Mouse (Mus musculus) CH12.LX (cell line): ENCODE results near the gene Gm20388. TPM values are rescaled to one million over a fixed set of nuclear protein-coding genes. Genes with fewer than 3 reads are reported as not detected.

ENCODE experiments used
- DNase-seq: peaks from one replicate; pipeline ENCODE4 v3.0.0-alpha.2; 2013; ENCODE audit errors: extremely low read depth
- H3K27ac ChIP-seq: 2 replicates; pipeline ENCODE4 v1.5.1; 2012; ENCODE audit warnings: low read depth, mild to moderate bottlenecking, control low read depth, moderate library complexity; ENCODE audit not compliant: insufficient read depth
- H3K27me3 ChIP-seq: replicated peaks from 2 replicates; pipeline ENCODE3; 2012; ENCODE audit warnings: inconsistent platforms
- H3K36me3 ChIP-seq, 2 experiments: replicated peaks in 1 of 2; 2 replicates each; pipeline versions ENCODE3 to v1.6.1; 2012; ENCODE audit warnings: inconsistent platforms in 1 of 2, low read length in 1 of 2, mild to moderate bottlenecking in 1 of 2, mixed read lengths in 1 of 2, moderate library complexity in 1 of 2; ENCODE audit not compliant: control insufficient read depth in 1 of 2, insufficient read depth in 1 of 2
- H3K4me1 ChIP-seq, 2 experiments: 2 replicates each; pipeline ENCODE4 v1.6.1; 2012; ENCODE audit warnings: inconsistent platforms in 1 of 2, moderate library complexity in 1 of 2; ENCODE audit not compliant: insufficient read depth in 2 of 2, control insufficient read depth in 1 of 2
- H3K4me2 ChIP-seq: 2 replicates; pipeline ENCODE4 v1.6.1; 2012; ENCODE audit warnings: low read depth, mild to moderate bottlenecking, control low read depth; ENCODE audit not compliant: poor library complexity, insufficient read depth, severe bottlenecking
- H3K4me3 ChIP-seq, 3 experiments: fragments of 150-350 bp in 1 of 3; sonication (generic) in 1 of 3; replicated peaks in 1 of 3; 2 replicates each; pipeline versions ENCODE3 to v1.5.1; 2011 to 2012; ENCODE audit warnings: low read depth in 2 of 3, low read length in 2 of 3, mild to moderate bottlenecking in 2 of 3, moderate library complexity in 2 of 3, control low read depth in 1 of 3, improper control_type of control experiment in 1 of 3, inconsistent platforms in 1 of 3, mixed read lengths in 1 of 3; ENCODE audit not compliant: poor library complexity in 1 of 3
- H3K79me2 ChIP-seq: replicated peaks from 2 replicates; pipeline ENCODE4 v1.6.1; 2012; ENCODE audit warnings: mild to moderate bottlenecking, moderate library complexity; ENCODE audit not compliant: control insufficient read depth, poor library complexity, insufficient read depth, severe bottlenecking; ENCODE audit errors: extremely low read depth
- H3K9ac ChIP-seq: 2 replicates; pipeline ENCODE4 v1.6.1; 2012; ENCODE audit warnings: low read depth, mild to moderate bottlenecking, control low read depth, moderate library complexity; ENCODE audit not compliant: insufficient read depth
- H3K9me3 ChIP-seq: replicated peaks from 2 replicates; pipeline ENCODE3; 2012; ENCODE audit warnings: low read length, inconsistent platforms, mixed read lengths
- BHLHE40 ChIP-seq: IDR thresholded peaks from 2 replicates; pipeline ENCODE4 v1.6.1; 2011; ENCODE audit warnings: mild to moderate bottlenecking, low read depth, low read length, improper control_type of control experiment
- CHD1 ChIP-seq: IDR thresholded peaks from 2 replicates; pipeline ENCODE4 v1.6.1; 2012; ENCODE audit warnings: low read depth, low read length, improper control_type of control experiment, inconsistent platforms
- CHD2 ChIP-seq: IDR thresholded peaks from 2 replicates; pipeline ENCODE4 v1.6.1; 2011; ENCODE audit warnings: low read length, improper control_type of control experiment
- CTCF ChIP-seq, 2 experiments: IDR thresholded peaks in 1 of 2; conservative IDR thresholded peaks in 1 of 2; 2 replicates each; pipeline ENCODE4 v1.5.1; 2011 to 2012; ENCODE audit warnings: low read depth in 2 of 2, low read length in 2 of 2, improper control_type of control experiment in 1 of 2, inconsistent platforms in 1 of 2, mild to moderate bottlenecking in 1 of 2, moderate library complexity in 1 of 2
- E2F4 ChIP-seq: IDR thresholded peaks from 2 replicates; pipeline ENCODE4 v1.6.1; 2011; ENCODE audit warnings: low read depth, low read length, improper control_type of control experiment; ENCODE audit not compliant: insufficient replicate concordance
- ELF1 ChIP-seq: IDR thresholded peaks from 2 replicates; pipeline ENCODE4 v1.6.1; 2014; ENCODE audit warnings: low read depth, mild to moderate bottlenecking, inconsistent platforms, low read length, improper control_type of control experiment
- EP300 ChIP-seq: IDR thresholded peaks from 2 replicates; pipeline ENCODE4 v1.6.1; 2011; ENCODE audit warnings: low read length, improper control_type of control experiment
- ETS1 ChIP-seq: conservative IDR thresholded peaks from 2 replicates; pipeline ENCODE4 v1.6.1; 2012; ENCODE audit warnings: low read depth, mild to moderate bottlenecking, inconsistent platforms, low read length, improper control_type of control experiment, moderate library complexity
- HCFC1 ChIP-seq: IDR thresholded peaks from 2 replicates; pipeline ENCODE4 v1.6.1; 2012; ENCODE audit warnings: low read depth, mild to moderate bottlenecking, inconsistent platforms, low read length, improper control_type of control experiment
- JUN ChIP-seq: IDR thresholded peaks from 2 replicates; pipeline ENCODE4 v1.6.1; 2011; ENCODE audit warnings: low read depth, mild to moderate bottlenecking, low read length, improper control_type of control experiment, moderate library complexity; ENCODE audit not compliant: insufficient read depth
- JUND ChIP-seq: conservative IDR thresholded peaks from 2 replicates; pipeline ENCODE4 v1.6.1; 2011; ENCODE audit warnings: low read depth, low read length, improper control_type of control experiment
- KAT2A ChIP-seq: IDR thresholded peaks from 2 replicates; pipeline ENCODE4 v1.6.1; 2012; ENCODE audit warnings: low read length, improper control_type of control experiment, inconsistent platforms; ENCODE audit not compliant: insufficient replicate concordance
- MAFK ChIP-seq: IDR thresholded peaks from 2 replicates; pipeline ENCODE4 v1.6.1; 2011; ENCODE audit warnings: low read length, improper control_type of control experiment; ENCODE audit not compliant: insufficient replicate concordance
- MAX ChIP-seq: IDR thresholded peaks from 2 replicates; pipeline ENCODE4 v1.6.1; 2011; ENCODE audit warnings: low read length, improper control_type of control experiment
- MAZ ChIP-seq: IDR thresholded peaks from 2 replicates; pipeline ENCODE4 v1.6.1; 2012; ENCODE audit warnings: low read depth, mild to moderate bottlenecking, inconsistent platforms, low read length, improper control_type of control experiment, moderate library complexity
- MXI1 ChIP-seq: IDR thresholded peaks from 2 replicates; pipeline ENCODE4 v1.6.1; 2011; ENCODE audit warnings: mild to moderate bottlenecking, low read depth, low read length, improper control_type of control experiment
- MYC ChIP-seq: IDR thresholded peaks from 2 replicates; pipeline ENCODE4 v1.6.1; 2011; ENCODE audit warnings: low read depth, mild to moderate bottlenecking, improper control_type of control experiment, low read length
- NELFE ChIP-seq: IDR thresholded peaks from 2 replicates; pipeline ENCODE4 v1.6.1; 2011; ENCODE audit warnings: low read depth, low read length, improper control_type of control experiment
- PAX5 ChIP-seq: IDR thresholded peaks from 2 replicates; pipeline ENCODE4 v1.6.1; 2012; ENCODE audit warnings: low read length, inconsistent platforms, mixed read lengths
- POLR2A ChIP-seq: IDR thresholded peaks from 2 replicates; pipeline ENCODE4 v1.6.1; 2011; ENCODE audit warnings: low read depth, mild to moderate bottlenecking, improper control_type of control experiment, low read length
- POLR2AphosphoS2 ChIP-seq: IDR thresholded peaks from 2 replicates; pipeline ENCODE4 v1.6.1; 2011; ENCODE audit warnings: low read depth, low read length, improper control_type of control experiment
- RAD21 ChIP-seq: IDR thresholded peaks from 2 replicates; pipeline ENCODE4 v1.6.1; 2011; ENCODE audit warnings: low read depth, mild to moderate bottlenecking, low read length, improper control_type of control experiment, moderate library complexity
- SIN3A ChIP-seq: IDR thresholded peaks from 2 replicates; pipeline ENCODE4 v1.6.1; 2012; ENCODE audit warnings: low read length, improper control_type of control experiment, inconsistent platforms
- TBP ChIP-seq: conservative IDR thresholded peaks from 2 replicates; pipeline ENCODE4 v1.6.1; 2011; ENCODE audit warnings: low read depth, low read length, improper control_type of control experiment
- UBTF ChIP-seq: IDR thresholded peaks from 2 replicates; pipeline ENCODE4 v1.6.1; 2012; ENCODE audit warnings: low read depth, mild to moderate bottlenecking, inconsistent platforms, low read length, improper control_type of control experiment, moderate library complexity
- USF1 ChIP-seq: IDR thresholded peaks from 2 replicates; pipeline ENCODE4 v1.6.1; 2014; ENCODE audit warnings: low read depth, mild to moderate bottlenecking, inconsistent platforms, low read length, improper control_type of control experiment
- USF2 ChIP-seq: conservative IDR thresholded peaks from 2 replicates; pipeline ENCODE4 v1.6.1; 2011; ENCODE audit warnings: low read depth, low read length, improper control_type of control experiment
- ZC3H11A ChIP-seq: IDR thresholded peaks from 2 replicates; pipeline ENCODE4 v1.6.1; 2012; ENCODE audit warnings: low read depth, mild to moderate bottlenecking, inconsistent platforms, low read length, improper control_type of control experiment
- ZKSCAN1 ChIP-seq: IDR thresholded peaks from 2 replicates; pipeline ENCODE4 v1.6.1; 2012; ENCODE audit warnings: low read depth, inconsistent platforms, low read length, improper control_type of control experiment, borderline replicate concordance
- ZMIZ1 ChIP-seq: IDR thresholded peaks from 2 replicates; pipeline ENCODE4 v1.6.1; 2012; ENCODE audit warnings: low read depth, mild to moderate bottlenecking, inconsistent platforms, low read length, improper control_type of control experiment
- ZNF384 ChIP-seq: IDR thresholded peaks from 2 replicates; pipeline ENCODE4 v1.6.1; 2012; ENCODE audit warnings: low read depth, low read length, improper control_type of control experiment, inconsistent platforms
- dilution Hi-C: fragments of 300-500 bp; cut with MboI; formaldehyde crosslinking; loops from 2 replicates; pipeline ENCODE4 v1.14.3; 2020; ENCODE audit warnings: low sequenced_read_pairs; ENCODE audit not compliant: extremely low pct_unique_long_range_greater_than_20kb, extremely low pct_ligation_motif_present
- in situ Hi-C: fragments of 300-500 bp; cut with MboI; formaldehyde crosslinking; loops from 3 replicates; pipeline ENCODE4 v1.14.3; 2019; ENCODE audit warnings: low sequenced_read_pairs, low pct_ligation_motif_present, low pct_unique_long_range_greater_than_20kb, mixed read lengths
- polyA plus RNA-seq: library from polyadenylated mRNA; unstranded; fragments of >175 nt; gene quantifications from 2 replicates; pipeline ENCODE4 v1.2.1, GENCODE M21; 2012; ENCODE audit warnings: low read depth; ENCODE audit not compliant: insufficient read length
- total RNA-seq, 2 experiments: library from RNA; depleted of rRNA; stranded (reverse); fragments of 300-350 nt in 1 of 2; fragments of >200 nt in 1 of 2; gene quantifications; 2 replicates each; pipeline ENCODE4 v1.2.3; 2012 to 2014

Gene Gm20388
- total and polyA plus RNA-seq, 3 experiments, result 14.8 to 26.3 (median 22.2) TPM

- H3K4me1 ChIP-seq, result peaks cover 5 to 19% of the 10 kb centered on the region in 2 experiments; a peak in 2 of 4 replicates
Observed at GRCm38 (mm10) chr8:122311115-122311514, 2400.5 kb downstream of the Gm20388 start.

DNA sequence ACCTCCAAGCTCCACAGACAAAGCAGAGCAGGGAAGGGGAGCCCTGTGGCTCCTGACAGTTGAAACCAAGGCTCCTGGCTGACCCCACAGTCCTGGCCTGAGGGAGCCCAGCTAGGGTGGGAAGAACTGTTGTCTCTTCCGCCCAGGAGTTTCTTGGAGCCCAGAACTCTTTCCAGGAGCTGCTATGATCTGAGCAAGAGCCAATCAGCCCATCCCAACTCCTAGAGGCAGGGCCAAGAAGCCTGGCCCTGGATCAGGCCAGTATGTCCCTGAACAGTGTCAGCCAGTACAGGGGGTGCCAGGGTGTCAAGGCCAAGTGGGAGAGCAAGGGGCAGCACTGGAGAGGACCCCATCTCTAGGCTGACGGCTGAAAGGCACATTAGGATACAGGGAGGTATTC is 2401.9 kb downstream of the Gm20388 start:
- Histone ChIP-seq H3K79me2 (no peaks in the 10 kb centered on the region; the same call in 1 of the 2 replicates), H3K9ac (no peak overlapping the region), H3K4me1 (peaks cover 9 to 29% of the 10 kb centered on the region in 2 experiments; a peak in 3 of 4 replicates), H3K27ac (no peak overlapping the region), H3K36me3 (peaks cover 72 to 99% of the 10 kb centered on the region in 2 experiments), H3K27me3 (no peaks in the 10 kb centered on the region), H3K4me3 (no peak overlapping the region), H3K4me2 (no peak overlapping the region), H3K9me3 (no peaks in the 10 kb centered on the region)
- dilution Hi-C loops (no loop called here), in situ Hi-C loops (no loop called here)
- TF ChIP-seq ETS1 (no peak), MXI1 (no peak), MYC (no peak), MAX (no peak), JUN (no peak), KAT2A (no peak), BHLHE40 (no peak), ZMIZ1 (no peak), HCFC1 (no peak), CHD1 (no peak), MAFK (no peak), ZNF384 (no peak), USF2 (no peak), ELF1 (no peak), CHD2 (no peak), PAX5 (no peak), SIN3A (no peak), CTCF (conservative IDR thresholded peaks at IDR 0.05 in 1 of 2, IDR thresholded peaks at IDR 0.05 in 1 of 2; ENCODE audit: low read depth in 2 of 2, low read length in 2 of 2) (no peak)
- no peak for DNase-seq

More at GRCm38 (mm10) chr8:122311115-122311514, 2400.5 kb downstream of the Gm20388 start:
- Histone ChIP-seq H3K9me3 (no peaks in the 10 kb centered on the region), H3K79me2 (no peaks in the 10 kb centered on the region; the same call in 1 of the 2 replicates), H3K27me3 (no peaks in the 10 kb centered on the region), H3K9ac (no peak overlapping the region), H3K4me2 (no peak overlapping the region)
- in situ Hi-C loops (no loop called here), dilution Hi-C loops (no loop called here)
- TF ChIP-seq MAFK (no peak), SIN3A (no peak), NELFE (no peak), TBP (no peak), EP300 (no peak), MAZ (no peak), USF1 (no peak), RAD21 (no peak), CHD2 (no peak), ZKSCAN1 (no peak), KAT2A (no peak), JUND (no peak), E2F4 (no peak), POLR2A (no peak), UBTF (no peak), POLR2AphosphoS2 (no peak), ZC3H11A (no peak), JUN (no peak), ZNF384 (no peak)
- TF ChIP-seq, all 38 proteins: peak for 0
- no peak for DNase-seq
- Histone ChIP-seq H3K27ac (no peak overlapping the region), H3K4me3 (no peak overlapping the region), H3K36me3 (peaks cover 76 to 99% of the 10 kb centered on the region in 2 experiments)
